Mouse (Mus musculus) limb, embryonic 14.5 days (tissue): ENCODE data around the gene Apoc4. TPM values are rescaled to one million over a fixed set of nuclear protein-coding genes. Genes with fewer than 3 reads are reported as not detected.
A peak's percentile ranks its signal among the peaks of the same experiment; 100 is the strongest.

Experiments used
- ATAC-seq: fragments of 200-750 bp; cut with Nextera tagmentation; 2 replicates; pipeline ENCODE4 v1.8.0; 2017; ENCODE audit warnings: low read depth, moderate number of reproducible peaks, moderate TSS enrichment; ENCODE audit not compliant: low FRiP score
- DNase-seq: peaks from one replicate; pipeline ENCODE4 v3.0.0-alpha.2; 2015; ENCODE audit warnings: low spot score
- H3K27ac ChIP-seq: fragments of 300-500 bp; sonication (generic); replicated peaks from 2 replicates; pipeline ENCODE4 v1.5.1; 2014; ENCODE audit warnings: low read depth, mild to moderate bottlenecking, low read length, moderate library complexity, mixed read lengths
- H3K27me3 ChIP-seq: fragments of 300-500 bp; sonication (generic); 2 replicates; pipeline ENCODE4 v1.6.1; 2014; ENCODE audit warnings: low read length, mixed read lengths; ENCODE audit not compliant: control insufficient read depth, insufficient read depth
- H3K36me3 ChIP-seq: fragments of 300-500 bp; sonication (generic); 2 replicates; pipeline ENCODE4 v1.6.1; 2014; ENCODE audit warnings: mild to moderate bottlenecking, low read length, moderate library complexity, mixed read lengths; ENCODE audit not compliant: control insufficient read depth, insufficient read depth
- H3K4me1 ChIP-seq: fragments of 300-500 bp; sonication (generic); 2 replicates; pipeline ENCODE4 v1.6.1; 2014; ENCODE audit warnings: antibody characterized with exemption, low read length, mixed read lengths; ENCODE audit not compliant: control insufficient read depth, insufficient read depth
- H3K4me2 ChIP-seq: fragments of 300-500 bp; sonication (generic); replicated peaks from 2 replicates; pipeline ENCODE4 v1.6.1; 2014; ENCODE audit warnings: low read depth, mild to moderate bottlenecking, low read length, moderate library complexity; ENCODE audit not compliant: severe bottlenecking
- H3K4me3 ChIP-seq: fragments of 300-500 bp; sonication (generic); replicated peaks from 2 replicates; pipeline ENCODE4 v1.5.1; 2014; ENCODE audit warnings: low read length
- H3K9ac ChIP-seq: fragments of 300-500 bp; sonication (generic); 2 replicates; pipeline ENCODE4 v1.6.1; 2014; ENCODE audit warnings: mild to moderate bottlenecking, low read depth, low read length, moderate library complexity; ENCODE audit not compliant: severe bottlenecking
- H3K9me3 ChIP-seq: fragments of 300-500 bp; sonication (generic); 2 replicates; pipeline ENCODE4 v1.6.1; 2016; ENCODE audit warnings: low read length; ENCODE audit not compliant: control insufficient read depth
- POLR2A ChIP-seq: fragments of 200-500 bp; IDR thresholded peaks from 2 replicates; pipeline ENCODE4 v1.8.0; 2012; ENCODE audit warnings: inconsistent platforms, mild to moderate bottlenecking, moderate library complexity, borderline replicate concordance; ENCODE audit not compliant: insufficient read depth, insufficient read length; ENCODE audit errors: extremely low read depth
- WGBS: fragments of 180-500 bp; shearing (Covaris S2); extraction: QIAGEN DNeasy Blood & Tissue Kit; methylation state at CpG from one replicate; pipeline ENCODE4 v1.1.7; 2014; 5-methylcytosine and 5-hydroxymethylcytosine counted together
- polyA plus RNA-seq, 2 experiments: library from polyadenylated mRNA; depleted of rRNA in 1 of 2; stranded (reverse) in 1 of 2; unstranded in 1 of 2; fragments of >200 nt; fragmentation: Nextera tagmentation in 1 of 2; extraction: Ambion mirVana in 1 of 2; gene quantifications; 2 replicates each; pipeline versions ENCODE4 v1.2.1 to v1.2.3; 2012 to 2014

Gene Apoc4
- polyA plus RNA-seq, 2 experiments, result 0.14 TPM; not detected in 1

DNA sequence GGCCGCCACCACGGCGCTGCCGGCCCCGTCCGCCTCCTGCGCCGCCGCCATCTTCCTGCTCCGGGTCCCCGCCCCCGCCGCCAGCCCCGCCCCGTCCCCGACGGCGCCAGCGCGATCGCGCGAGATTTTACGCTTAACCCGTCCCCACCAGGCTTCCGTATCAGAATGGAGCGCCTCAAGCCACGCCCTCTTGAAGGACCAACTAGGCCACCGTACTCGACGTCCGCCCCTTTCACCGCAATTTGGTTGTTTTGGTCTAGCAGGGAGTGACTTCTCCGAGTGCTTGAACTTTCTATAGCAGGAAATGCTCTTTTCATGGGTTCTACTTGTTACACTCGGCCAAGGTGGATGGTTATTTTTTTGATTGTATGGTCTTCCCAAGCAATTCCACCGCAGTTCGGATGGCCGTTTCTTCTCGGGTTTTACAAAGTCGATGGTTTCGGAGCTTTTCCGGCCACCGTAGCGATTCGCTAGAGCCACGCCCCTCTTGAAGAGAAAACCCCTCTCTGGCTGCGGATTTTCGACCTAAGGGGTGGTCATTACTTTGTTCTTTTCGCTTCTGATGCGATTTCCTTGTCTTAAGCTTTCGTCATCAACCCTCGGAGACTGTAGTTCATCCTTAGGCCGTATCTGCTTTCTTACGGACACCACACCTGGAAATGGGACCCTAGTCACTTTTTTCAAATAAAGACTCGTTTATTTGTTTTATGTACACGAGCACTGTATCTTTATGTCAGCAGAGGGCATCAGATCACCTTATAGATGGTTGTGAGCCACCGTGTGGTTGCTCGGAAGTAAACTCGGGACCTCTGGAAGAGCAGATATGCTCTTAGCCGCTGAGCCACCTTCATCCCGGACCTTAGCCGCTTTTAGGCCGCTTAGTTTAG lies 16.1 kb downstream of the Apoc4 start, which contains the start of gene Clptm1:
TSS of gene Clptm1 (minus strand) at position 79 of the 887 bp plus-strand sequence.
- Histone ChIP-seq H3K4me2 (peak within 1 kb of the TSS; percentile 87), H3K27me3 (no peaks in the 10 kb centered on the region), H3K4me3 (peak within 1 kb of the TSS; percentile 100), H3K4me1 (peaks cover 14% of the 10 kb centered on the region), H3K9ac (peak within 1 kb of the TSS; percentile 97), H3K36me3 (peaks cover 13% of the 10 kb centered on the region; the same call in 1 of the 2 replicates), H3K9me3 (no peaks in the 10 kb centered on the region), H3K27ac (peak within 1 kb of the TSS; percentile 88)
- DNase-seq (peak; percentile 97), ATAC-seq (peak; percentile 95)
- WGBS, result under 1% methylated on average over 61 of the region's 63 CpGs
- TF ChIP-seq POLR2A, result peak; percentile 53; the same call in 1 of the 2 replicates

- Histone ChIP-seq H3K9me3 (no peaks in the 10 kb centered on the region), H3K9ac (peak overlapping the region; percentile 97), H3K27ac (peak overlapping the region; percentile 61), H3K4me3 (peak overlapping the region; percentile 100), H3K4me2 (peak overlapping the region; percentile 87), H3K36me3 (peaks cover 20% of the 10 kb centered on the region), H3K4me1 (peaks cover 14% of the 10 kb centered on the region), H3K27me3 (no peaks in the 10 kb centered on the region)
- 0 out of 2 replicates have a peak, but pooled peaks have one; percentile 1 for ATAC-seq
- no peak for DNase-seq
- WGBS, result under 1% methylated on average over 26 of the region's 37 CpGs
- no peak for TF ChIP-seq POLR2A
These were observed 16.8 kb downstream of the Apoc4 start for GRCm38 (mm10) chr7:19664455-19664954.

DNA sequence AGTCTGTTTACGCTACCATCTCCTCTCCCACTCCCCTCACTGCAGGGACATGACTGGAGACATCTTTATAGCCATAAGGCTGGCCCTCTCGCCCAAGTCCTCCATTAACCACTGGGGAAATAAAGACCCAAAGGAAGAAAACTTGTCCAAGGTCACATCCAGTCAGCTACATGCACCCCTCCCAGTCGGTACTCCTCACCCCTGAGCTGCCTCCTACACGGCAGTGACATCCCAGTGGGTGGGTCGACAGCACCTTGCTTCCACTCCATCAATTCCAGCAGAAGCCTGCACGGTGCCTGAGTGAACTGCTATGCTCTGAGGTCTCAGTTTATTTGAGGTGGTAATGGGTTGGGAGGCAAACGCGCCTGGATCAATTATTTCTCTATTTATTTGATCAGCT lies 17.3 kb downstream of the Apoc4 start:
- 13% methylated on average over 8 of the region's 8 CpGs for WGBS
- DNase-seq, result no peak
- no peaks in the 10 kb centered on the region for H3K27me3 ChIP-seq
- H3K9ac ChIP-seq, result peak overlapping the region; percentile 97
- TF ChIP-seq POLR2A, result no peak
- no peak overlapping the region for H3K27ac ChIP-seq
- peak overlapping the region; percentile 100 for H3K4me3 ChIP-seq
- H3K9me3 ChIP-seq, result no peaks in the 10 kb centered on the region
- ATAC-seq, result no peak
- peak overlapping the region; percentile 87 for H3K4me2 ChIP-seq
- peaks cover 21% of the 10 kb centered on the region for H3K36me3 ChIP-seq
- H3K4me1 ChIP-seq, result peaks cover 10% of the 10 kb centered on the region

DNA sequence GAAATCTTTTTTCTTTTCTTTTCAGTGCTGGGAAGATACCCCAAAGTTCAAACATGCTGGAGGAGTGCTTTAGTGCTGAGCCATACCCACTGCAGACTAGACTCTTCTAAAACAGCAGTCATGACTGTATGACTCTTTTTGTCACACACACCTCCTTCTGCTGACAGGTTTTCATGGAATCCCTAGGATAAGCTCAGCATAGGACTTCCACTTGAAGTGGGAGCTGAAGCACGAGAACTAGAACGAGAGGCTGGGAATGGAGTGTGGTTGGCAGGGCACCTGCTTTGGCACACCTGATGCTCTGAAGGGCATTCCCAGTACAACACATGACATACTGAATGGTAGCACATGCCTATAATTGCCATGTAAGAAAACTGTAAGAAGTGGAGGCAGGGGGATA lies 28.7 kb downstream of the Apoc4 start:
- no peaks in the 10 kb centered on the region for H3K4me1 ChIP-seq
- no peak overlapping the region for H3K9ac ChIP-seq
- H3K27me3 ChIP-seq, result no peaks in the 10 kb centered on the region
- 96% methylated on average over 2 of the region's 2 CpGs for WGBS
- no peak for TF ChIP-seq POLR2A
- H3K36me3 ChIP-seq, result peaks cover 68% of the 10 kb centered on the region
- ATAC-seq (no peak), DNase-seq (no peak)
- H3K4me2 ChIP-seq, result no peak overlapping the region
- H3K4me3 ChIP-seq, result no peak overlapping the region
- H3K27ac ChIP-seq, result no peak overlapping the region
- H3K9me3 ChIP-seq, result no peaks in the 10 kb centered on the region

DNA sequence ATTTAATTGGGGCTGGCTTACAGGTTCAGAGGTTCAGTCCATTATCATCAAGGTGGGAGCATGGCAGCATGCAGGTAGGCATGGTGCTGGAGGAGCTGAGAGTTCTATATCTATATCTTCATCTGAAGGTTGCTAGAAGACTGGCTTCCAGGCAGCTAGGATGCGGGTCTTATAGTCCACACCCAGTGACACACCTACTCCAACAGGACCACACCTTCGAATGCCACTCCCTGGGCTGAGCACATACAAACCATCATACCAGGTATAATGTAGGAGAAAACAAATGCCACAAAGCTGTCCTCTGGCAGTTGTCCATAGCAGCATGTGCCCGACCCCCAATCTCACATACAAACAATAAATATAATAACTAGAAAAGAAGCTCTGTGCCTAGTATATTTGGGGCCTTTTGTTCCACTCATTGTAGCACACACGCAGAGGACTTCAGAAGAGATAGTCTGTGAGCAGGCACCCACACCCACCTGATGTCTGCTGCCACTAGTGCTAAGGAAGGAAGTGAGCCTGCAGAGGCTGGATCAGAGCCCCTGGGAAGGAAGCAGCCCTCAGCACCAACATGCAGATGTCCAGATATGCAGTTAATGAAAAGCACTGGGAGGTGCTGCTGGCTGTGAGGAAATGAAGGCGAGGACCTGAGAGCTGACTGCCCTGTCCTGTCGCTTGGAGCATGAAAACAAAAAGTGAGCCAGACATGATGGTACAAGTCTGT lies 30.1 kb downstream of the Apoc4 start:
- Histone ChIP-seq H3K9ac (no peak overlapping the region), H3K36me3 (peaks cover 78% of the 10 kb centered on the region), H3K27me3 (no peaks in the 10 kb centered on the region), H3K9me3 (no peaks in the 10 kb centered on the region), H3K4me2 (no peak overlapping the region), H3K27ac (no peak overlapping the region), H3K4me3 (no peak overlapping the region), H3K4me1 (no peaks in the 10 kb centered on the region)
- no peak for DNase-seq
- no peak for TF ChIP-seq POLR2A
- no peak for ATAC-seq
- WGBS, result 90% methylated on average over 6 of the region's 6 CpGs
